ENCODE assay signal across 8 mouse cellular contexts in genomic region chr2:132689569-132690231, GRCm38 (mm10). TPM values are rescaled to one million over a fixed set of nuclear protein-coding genes. Genes with fewer than 3 reads are reported as not detected.
DNase-seq lines count a peak whose midpoint lies in the region; ATAC-seq and TF ChIP-seq lines count a peak whose summit lies in the region.

No protein-coding gene starts in this region.

- no peak overlapping the region for H3K9ac ChIP-seq in midbrain, embryonic 15.5 days

- peak; percentile 32 for DNase-seq in layer of hippocampus, adult 11-12 months (ENCODE audit: low spot score)
- no peak for DNase-seq in layer of hippocampus, adult 9-10 months (ENCODE audit: low spot score)
- peak; percentile 68 for DNase-seq in adrenal gland, postnatal 10 days
- peak; percentile 53 to 55 for DNase-seq in kidney, postnatal 36 days
- no peak for DNase-seq in urinary bladder, postnatal 14 days (ENCODE audit: low spot score)

- H3K36me3 ChIP-seq in midbrain, embryonic 15.5 days (replicated peaks), result no peaks in the 10 kb centered on the region

- ATAC-seq in frontal cortex, adult (ENCODE audit: low TSS enrichment), result peak; percentile 53
- no peak for ATAC-seq in midbrain, embryonic 15.5 days (replicated peaks)

- 31% methylated on average over 15 of the region's 15 CpGs for WGBS in olfactory bulb, adult 2 months
- 61% methylated on average over 15 of the region's 15 CpGs for WGBS in midbrain, embryonic 15.5 days

- H3K27ac ChIP-seq in olfactory bulb, adult 2 months (ENCODE audit: insufficient read depth, low read depth, low read length), result peak overlapping the region; percentile 74
- H3K27ac ChIP-seq in midbrain, embryonic 15.5 days, result no peak overlapping the region

- no peaks in the 10 kb centered on the region for H3K27me3 ChIP-seq in midbrain, embryonic 15.5 days (replicated peaks)

- no peak overlapping the region for H3K4me3 ChIP-seq in olfactory bulb, adult 2 months (ENCODE audit: insufficient read depth, low read depth, low read length)
- H3K4me3 ChIP-seq in midbrain, embryonic 15.5 days, result no peak overlapping the region

- no peaks in the 10 kb centered on the region for H3K9me3 ChIP-seq in midbrain, embryonic 15.5 days

- H3K4me1 ChIP-seq in olfactory bulb, adult 2 months (ENCODE audit: control insufficient read depth, insufficient read depth, low read length), result peaks cover 18% of the 10 kb centered on the region
- peaks cover 17% of the 10 kb centered on the region; the same call in 1 of the 2 replicates for H3K4me1 ChIP-seq in midbrain, embryonic 15.5 days

- TF ChIP-seq POLR2A in olfactory bulb, adult 2 months (IDR thresholded peaks at IDR 0.05; ENCODE audit: insufficient read depth, low read depth, low read length), result no peak

- H3K4me2 ChIP-seq in midbrain, embryonic 15.5 days, result no peak overlapping the region

- TF ChIP-seq CTCF in olfactory bulb, adult 2 months (IDR thresholded peaks at IDR 0.05; ENCODE audit: insufficient read depth, low read depth, low read length), result no peak

RNA-seq across cellular contexts. Expression of gene Shld1, which starts 3.0 kb away (rescaled TPM):
- total RNA-seq in adrenal gland, postnatal 10 days (2021), result 1 to 10 TPM; 7.6 to 9.9 TPM
- not detected in 2 replicates for polyA plus RNA-seq in olfactory bulb, adult 2 months (2012; ENCODE audit: insufficient read depth, insufficient read length, low replicate concordance, missing spikeins)
- 21.4 and 21.8 TPM in 2 replicates for polyA plus RNA-seq in midbrain, embryonic 15.5 days (2015; fragmentation: Nextera tagmentation; extraction: Ambion mirVana)

Comparison
In these comparisons a context has a peak if more than half of its experiments do, and no peak if none do; other contexts are left out.
1. DNase-seq: peak in layer of hippocampus, adult 11-12 months (single experiment), adrenal gland, postnatal 10 days (single experiment) and kidney, postnatal 36 days (2 of 2); none in layer of hippocampus, adult 9-10 months (single experiment) and urinary bladder, postnatal 14 days (single experiment).
2. RNA of gene Shld1, which starts 3.0 kb away (polyA plus RNA-seq): 21.4 to 21.8 TPM in midbrain, embryonic 15.5 days; not detected in olfactory bulb, adult 2 months; every median in the first group is over 10 times any median in the second.